Mouse (Mus musculus) gastrocnemius, adult 8-10 months (tissue): ENCODE data around the gene Tmem182. TPM values are rescaled to one million over a fixed set of nuclear protein-coding genes. Genes with fewer than 3 reads are reported as not detected.

Experiments
- DNase-seq, 2 experiments: peaks; one replicate each; pipeline ENCODE4 v3.0.0; 2022; ENCODE audit warnings: low spot score in 2 of 2
- total RNA-seq, 4 experiments: library from RNA; stranded (reverse); gene quantifications; 2 replicates each; pipeline ENCODE4 v1.2.4; 2022

The Tmem182 gene
- total RNA-seq, 4 experiments from 2014 or later, result 191 to 208 (median 196) TPM

DNA sequence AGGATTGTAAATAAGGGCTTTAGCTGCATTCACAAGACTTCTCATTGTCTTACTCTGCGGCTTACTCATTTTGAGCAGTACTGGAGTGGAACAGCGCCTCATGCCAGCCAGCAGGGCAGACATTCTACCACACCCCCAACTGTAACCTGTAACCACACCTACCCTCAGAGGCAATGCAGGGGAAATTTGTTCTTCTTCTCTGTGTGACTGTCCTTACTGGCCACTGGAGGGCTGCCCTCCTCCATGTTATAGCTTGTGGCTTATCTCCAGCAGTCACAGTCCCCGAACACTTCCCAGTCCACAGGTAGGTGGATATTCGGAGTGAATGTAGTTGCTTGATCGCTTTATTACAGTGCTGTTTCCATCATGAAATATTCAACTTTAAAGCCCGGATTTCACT lies 59.6 kb downstream of the Tmem182 start:
- no peak for DNase-seq

DNA sequence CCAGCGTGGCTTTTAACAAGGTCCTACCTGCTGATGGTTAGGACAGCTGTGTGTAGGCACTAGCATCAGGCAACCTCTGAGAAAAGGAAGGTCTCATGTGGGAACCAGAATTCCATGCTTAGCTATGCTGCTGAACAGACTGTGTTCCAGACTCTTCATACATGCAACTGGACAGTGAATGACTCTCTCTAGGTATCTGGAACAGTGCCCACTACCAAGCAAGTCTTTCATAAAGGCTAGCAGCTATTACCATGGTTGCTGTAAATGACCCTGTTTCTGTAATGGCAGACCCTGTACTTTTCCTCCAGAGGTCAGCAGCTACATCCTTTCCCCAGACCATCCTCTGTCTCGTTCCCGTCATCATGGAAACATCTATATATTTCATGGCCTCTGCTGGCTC lies 61.7 kb downstream of the Tmem182 start:
- no peak for DNase-seq

DNA sequence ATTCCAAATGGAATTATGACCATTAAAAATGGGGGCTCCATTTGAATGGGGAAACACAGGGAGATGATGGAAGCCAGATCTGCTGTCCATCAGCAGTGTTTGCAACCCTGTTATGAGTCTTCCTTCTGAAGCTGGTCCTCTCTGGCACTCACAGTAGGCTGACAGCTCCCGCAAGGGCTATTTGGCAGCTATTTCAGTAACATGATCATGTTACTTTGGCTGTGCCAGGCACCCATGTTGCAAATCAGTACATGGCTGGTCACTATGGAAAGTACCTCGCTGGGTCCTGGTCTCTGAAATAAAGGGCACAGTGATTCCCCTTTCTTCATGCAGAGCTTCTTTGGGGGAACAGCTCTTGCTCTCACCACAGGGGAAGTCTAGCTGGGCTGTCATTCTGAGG lies 62.2 kb downstream of the Tmem182 start:
- peak; percentile 25 to 35 for DNase-seq

DNA sequence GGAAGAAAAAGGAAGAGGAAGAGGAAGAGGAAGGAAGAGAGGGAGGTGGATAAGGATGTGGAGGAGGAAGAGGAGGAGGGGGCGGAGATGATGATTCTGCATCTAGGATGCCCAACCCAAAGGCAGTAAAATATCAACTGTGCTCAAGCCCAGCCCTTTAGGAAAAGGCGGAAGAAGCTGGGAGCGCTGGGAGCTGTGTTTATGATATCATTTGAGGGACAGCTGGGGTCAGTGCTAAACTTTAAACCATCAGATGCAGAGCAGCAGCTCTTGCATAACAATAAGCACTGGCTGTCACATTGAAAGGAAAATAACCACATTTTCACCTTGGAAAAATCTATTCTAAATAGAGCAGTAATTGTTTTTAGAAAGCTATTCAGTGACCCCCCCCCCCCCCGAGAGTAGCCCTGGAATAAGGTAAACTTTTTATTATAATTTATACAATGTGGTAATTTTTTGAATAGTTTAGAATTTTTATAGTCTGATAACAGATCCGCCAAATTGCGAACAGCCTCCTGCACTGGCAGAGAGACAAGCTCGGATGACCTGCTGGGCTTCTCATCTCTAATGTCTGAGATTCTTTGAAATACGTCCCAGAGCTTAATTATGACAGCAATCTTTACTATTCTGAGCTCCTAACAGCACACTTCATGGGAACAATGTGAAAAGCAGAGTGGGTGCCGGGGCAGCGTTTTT lies 68.5 kb downstream of the Tmem182 start:
- no peak for DNase-seq

DNA sequence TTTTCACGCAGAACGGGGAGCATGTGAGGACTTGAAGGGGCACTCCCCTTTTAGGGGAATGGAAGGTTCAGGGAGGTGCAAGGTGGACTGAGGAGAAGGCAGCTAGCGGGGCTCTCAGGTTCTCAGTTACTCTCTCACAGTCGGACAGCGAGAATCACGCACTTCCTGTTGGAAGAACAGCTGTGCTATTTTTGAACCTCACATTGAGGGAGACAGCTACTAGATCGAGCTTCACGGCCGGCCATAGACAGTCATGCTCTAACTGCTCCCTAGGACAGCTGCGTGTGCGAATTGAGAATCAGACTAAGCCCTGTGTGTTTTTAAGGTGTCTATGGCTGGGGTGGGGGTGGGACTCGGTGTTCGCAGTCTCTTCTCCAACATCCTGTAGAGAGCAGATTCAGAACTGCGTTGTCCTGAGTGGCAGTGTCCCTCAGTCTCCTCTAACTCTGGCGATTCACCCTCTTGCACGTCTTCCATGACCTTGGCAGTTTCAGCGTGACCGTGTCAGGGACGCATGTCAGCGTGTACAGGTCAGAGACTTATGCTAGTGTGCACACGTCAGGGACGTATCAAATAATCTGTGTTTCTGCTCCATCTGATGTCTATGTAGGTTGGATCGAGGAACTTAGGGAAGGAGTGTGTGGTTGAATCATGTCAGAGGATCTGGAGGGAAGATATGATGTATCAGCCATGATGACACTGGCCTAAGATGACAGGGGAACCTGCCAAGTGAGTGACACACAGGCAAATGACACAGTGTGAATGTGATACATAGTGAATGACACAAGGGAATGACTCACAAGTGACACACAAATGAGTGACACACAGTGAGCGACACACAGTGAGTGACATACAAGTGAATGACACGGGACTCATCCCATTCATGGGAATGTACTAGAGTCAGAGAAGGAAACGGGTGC lies 69.3 kb downstream of the Tmem182 start:
- DNase-seq, result peak; percentile 10 to 28

DNA sequence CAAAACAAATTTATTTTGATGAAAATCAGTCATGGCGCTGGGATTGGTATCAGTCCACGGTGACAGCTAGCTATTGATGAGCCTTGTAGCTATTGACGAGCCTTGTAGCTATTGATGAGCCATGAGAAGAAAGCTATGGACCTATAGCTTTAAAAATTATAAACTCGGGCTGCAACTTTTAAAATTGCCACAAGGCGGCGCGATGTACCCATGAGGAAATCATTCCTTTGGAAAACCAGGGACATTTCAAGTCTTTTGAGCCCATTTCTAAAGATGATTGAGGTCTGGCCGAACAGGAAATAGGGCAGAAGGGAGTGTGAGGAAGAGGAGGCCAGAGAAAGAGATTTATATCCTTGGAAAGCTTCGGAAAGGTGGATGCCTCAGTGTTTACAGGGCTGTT lies 73.7 kb downstream of the Tmem182 start:
- DNase-seq, result peak; percentile 7 to 12

DNA sequence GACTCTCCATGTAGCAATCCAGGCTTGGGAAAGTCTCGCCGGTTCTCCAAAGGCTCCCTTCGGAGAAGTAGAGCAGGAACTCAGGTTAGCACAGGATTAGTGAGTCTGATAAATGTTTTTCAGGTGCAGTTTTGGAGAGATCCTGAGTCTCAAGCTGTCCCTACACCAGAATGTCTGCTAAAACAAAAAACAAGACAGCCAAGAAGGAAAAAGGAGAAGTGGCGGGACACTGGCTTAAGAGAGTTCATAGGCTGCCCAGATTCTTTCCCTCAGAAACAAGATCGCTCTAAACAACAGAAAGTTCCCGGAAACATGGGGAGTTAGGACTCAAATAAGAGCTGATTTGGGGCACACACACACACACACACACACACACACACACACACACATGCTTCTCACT lies 74.1 kb downstream of the Tmem182 start:
- no peak for DNase-seq

DNA sequence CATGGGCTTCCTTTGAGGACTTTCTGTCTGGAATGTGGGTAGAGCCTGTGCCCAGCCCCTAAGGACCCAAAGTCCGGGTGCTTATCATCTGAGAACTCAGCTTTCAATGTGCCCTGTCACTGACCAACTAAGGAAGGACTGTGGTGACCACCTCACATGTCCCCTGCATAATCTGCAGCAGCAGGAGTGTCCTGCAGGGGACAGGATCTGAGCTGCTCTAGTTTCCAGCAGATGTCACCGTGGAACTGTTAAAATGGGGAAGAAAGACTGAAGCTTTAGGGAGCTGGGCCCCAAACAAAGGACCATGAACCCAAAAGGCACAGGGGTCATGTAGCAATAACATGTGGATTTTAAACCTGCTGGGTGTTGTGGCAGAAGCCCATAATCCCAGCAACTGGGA lies 75.1 kb downstream of the Tmem182 start:
- no peak for DNase-seq

DNA sequence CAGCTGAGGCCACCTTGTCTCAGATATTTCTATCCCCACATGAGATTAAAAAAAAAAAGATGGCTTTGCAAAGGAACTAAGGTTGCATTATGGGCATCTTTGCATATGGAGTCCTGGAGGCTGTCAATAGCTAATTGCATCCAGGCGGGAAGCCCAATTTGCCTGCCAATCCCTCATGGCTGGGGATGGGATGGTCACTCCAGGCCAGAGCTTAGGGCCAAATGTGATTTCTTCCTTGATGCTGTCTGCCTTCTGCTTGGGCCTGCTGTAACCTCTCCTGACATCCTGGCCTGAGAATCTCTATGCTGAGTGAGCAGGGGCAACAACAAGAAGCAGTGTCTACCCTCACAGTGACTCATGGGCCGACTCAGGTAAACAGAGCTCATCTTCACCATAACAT lies 78.5 kb downstream of the Tmem182 start:
- no peak for DNase-seq

DNA sequence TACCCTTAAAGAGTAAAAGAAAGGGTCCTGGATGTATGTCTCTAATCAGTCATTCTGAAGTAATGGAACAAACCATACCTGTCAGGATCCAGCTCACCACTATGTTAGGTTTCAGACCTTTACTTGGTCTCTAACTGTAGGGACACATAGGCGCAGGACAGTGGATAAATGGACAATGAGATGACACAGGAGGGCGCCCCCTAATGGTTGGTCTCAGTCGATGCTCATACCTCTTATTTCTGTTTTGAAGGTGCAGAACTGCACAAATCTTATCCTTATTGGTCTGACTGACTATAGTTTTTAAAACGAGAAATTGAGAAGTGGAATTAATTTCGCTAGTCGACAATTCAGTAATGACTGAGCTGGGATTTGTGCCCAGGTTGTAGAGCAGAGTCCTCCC lies 79.5 kb downstream of the Tmem182 start:
- no peak for DNase-seq

DNA sequence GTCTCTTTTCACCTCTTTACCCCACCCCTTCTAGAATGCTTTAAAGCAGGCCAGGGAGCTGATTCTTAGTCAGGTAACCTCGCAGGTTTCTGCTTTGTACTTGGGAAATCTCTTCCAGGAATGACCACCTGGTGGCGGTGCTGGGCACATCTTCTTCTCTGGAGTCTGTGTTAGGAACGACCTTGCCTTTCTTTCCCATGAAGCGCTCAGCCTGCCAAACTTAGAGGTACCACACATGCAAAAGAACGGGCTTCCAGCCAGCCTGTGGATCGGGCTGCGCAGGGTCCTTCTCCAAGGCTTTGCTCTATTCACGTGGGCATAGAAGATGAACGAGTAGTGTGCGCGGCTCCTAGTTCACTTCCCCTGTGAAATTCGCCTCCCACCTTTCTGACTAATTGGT lies 82.3 kb downstream of the Tmem182 start:
- peak in 1 of 2 experiments; percentile 22 for DNase-seq

DNA sequence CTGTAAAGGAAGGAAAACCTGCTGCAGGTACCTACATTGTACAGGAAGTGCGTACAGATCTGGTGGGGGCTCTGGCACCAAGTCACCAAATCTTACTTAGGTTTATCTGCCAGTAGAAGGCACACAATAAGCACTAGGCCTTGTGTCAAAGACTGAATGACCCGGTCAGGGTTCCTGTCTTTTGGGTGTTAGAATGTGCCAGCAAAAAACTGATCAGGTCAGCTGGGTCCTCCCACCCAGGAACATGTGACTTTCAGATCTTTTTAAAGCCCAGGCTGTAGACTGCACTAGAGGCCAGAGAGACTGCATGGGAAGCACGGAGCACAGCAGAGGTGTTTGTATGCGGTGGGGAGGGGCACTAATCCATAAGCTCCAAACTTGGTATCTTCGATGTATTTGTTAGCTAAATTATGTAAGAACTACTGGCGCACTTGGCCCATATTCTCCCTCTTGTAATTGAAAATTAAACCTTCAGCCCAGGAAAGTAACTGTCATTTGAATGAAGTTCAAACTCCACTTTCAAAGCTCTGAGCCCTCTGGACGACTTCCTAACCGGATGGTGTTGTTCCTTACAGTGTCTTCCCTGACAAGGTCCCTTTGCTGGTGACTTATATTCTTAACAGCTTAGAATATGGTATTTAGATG lies 83.1 kb downstream of the Tmem182 start:
- no peak for DNase-seq

DNA sequence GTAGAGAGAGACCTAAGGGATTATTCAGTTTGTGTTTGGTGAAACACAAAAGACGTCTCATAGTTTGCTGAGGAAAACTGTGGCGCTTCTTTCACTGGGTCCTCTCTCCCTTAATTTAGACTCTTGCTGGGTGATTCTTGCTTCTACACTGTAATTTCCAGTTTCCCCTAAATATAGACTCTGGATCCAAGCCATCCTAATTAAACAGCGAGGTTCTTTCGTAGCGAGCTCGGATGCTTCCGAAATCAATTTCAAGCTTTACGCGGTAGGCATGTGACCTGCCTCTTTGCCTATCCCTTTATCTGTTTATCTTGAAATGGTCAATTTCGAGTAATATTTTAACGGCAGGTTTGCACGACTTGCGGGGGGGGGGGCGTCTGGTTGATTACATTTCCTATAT lies 84.2 kb downstream of the Tmem182 start:
- DNase-seq, result no peak

DNA sequence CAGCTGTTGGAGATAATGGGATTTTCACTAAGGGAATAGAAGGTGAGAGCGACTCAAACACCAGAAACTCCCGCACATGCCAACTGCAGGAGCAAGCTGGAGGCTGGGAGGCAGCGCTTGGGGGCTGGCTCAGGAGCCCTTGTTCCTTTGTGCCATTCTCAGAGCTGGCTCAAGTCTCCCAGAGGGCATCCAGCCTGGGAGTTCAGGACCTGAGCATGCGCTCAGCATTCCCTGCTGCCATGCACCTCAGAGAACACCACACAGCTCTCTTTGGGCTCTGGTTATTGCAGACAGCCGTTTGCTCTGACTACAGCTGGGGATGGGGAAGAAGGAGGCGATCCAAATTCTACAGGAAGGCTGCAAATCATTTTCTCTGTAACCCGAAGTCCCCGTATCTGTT lies 84.8 kb downstream of the Tmem182 start:
- DNase-seq, result peak in 1 of 2 experiments; percentile 12

DNA sequence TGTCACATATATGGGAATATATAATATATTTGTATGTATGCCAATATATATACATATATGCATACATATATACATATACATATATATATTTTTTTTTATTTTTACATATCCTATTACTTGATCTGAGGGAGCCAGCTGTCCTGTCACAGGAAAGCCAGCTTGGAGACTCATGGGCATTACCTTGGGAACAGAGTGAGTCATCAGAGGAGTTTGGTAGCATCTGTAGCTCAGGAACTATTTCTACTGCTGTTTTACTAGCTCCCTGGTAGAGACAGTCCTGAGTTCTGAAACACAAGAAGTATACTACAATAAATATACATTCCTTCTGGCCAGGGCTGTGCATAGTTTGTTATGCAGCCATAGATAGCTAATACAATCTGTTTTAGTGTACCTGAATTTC lies 98.3 kb downstream of the Tmem182 start:
- DNase-seq, result no peak

Other genes starting within 250 kb of the Tmem182 start
- gene Slc9a4, start 225.5 kb upstream of the Tmem182 start, total RNA-seq, result under 1 TPM; 0.12 to 0.82 (median 0.57) TPM
- 10 to 100 TPM; 13.8 to 24.5 (median 17.3) TPM for gene Slc9a2, start 125.0 kb upstream of the Tmem182 start, total RNA-seq
- gene Mfsd9, start 14.9 kb upstream of the Tmem182 start, total RNA-seq, result under 1 TPM; 0.12 to 0.56 (median 0.33) TPM